Mouse (Mus musculus): ENCODE measurements at regions not wholly inside any gene's neighbourhood (a gene's known extent, or its start where the extent isn't known, plus 50 kb on each side); places are given as distances from the start of the nearest gene placed in this dataset.

GRCm38 (mm10) chr11:110890411-110890810, 77.4 kb upstream of the Kcnj16 start:
- no peak for DNase-seq (ENCODE audit: low spot score in 2 of 2)

DNA sequence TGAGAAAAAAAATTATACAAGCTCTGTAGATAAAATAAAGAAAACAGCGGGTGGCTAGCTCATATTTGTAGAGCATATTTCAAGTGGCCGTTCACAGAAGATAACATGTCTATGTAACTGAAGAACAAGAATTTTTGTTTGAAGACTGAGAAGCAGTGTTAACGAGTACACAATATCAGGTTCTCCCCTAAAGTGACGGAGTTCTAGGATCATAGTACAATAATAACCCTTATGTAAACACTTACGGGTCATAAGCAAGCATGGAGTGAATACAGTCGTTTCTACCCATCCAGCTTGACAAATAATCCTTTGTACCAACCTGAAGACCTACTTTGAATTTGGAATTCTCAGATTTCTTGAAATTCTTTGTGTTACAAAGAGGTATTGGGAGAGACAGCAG, 64.9 kb upstream of the Kcnj16 start:
- no peak for DNase-seq (ENCODE audit: low spot score in 2 of 2)
